ENCODE assay signal across 21 mouse cellular contexts in the genomic region with DNA sequence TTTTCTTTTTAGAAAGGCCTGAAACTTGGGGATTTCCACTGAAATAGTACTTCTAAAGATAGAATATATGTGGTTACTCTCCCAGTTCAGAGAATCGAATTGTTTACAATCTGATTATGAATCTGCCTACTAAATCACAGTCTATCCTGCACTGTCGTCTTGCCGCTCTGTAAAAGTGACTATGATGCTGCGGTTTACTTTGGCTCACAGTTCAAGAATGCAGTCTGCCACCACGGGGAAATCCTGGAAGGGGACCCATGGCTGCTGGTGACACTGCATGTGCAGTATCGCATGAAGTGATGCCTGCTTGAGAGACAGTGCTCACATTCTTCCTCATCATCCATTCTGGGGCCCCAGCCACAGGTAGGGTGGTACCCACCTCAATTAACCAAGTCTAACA.
"Had no signal": no experiment of that assay in that cellular context is flagged by ENCODE, and none has a peak within 500 bp of the region (broad histone marks: within the 10 kb centered on the region; RNA-seq: fewer than 3 reads in every experiment).

No protein-coding gene starts in this region.

- H3K4me2 ChIP-seq: limb, embryonic 13.5 days; liver, embryonic 15.5 days; lung, embryonic 15.5 days; midbrain, embryonic 13.5 days; neural tube, embryonic 12.5 days; stomach, embryonic 15.5 days had no signal

- H3K27ac ChIP-seq: limb, embryonic 13.5 days; liver, embryonic 15.5 days; lung, embryonic 15.5 days; midbrain, embryonic 13.5 days; neural tube, embryonic 12.5 days; stomach, embryonic 15.5 days had no signal

- H3K4me3 ChIP-seq: limb, embryonic 10.5 days; limb, embryonic 13.5 days; liver, embryonic 12.5 days; liver, embryonic 15.5 days; lung, embryonic 15.5 days; midbrain, embryonic 13.5 days; neural tube, embryonic 12.5 days; stomach, embryonic 15.5 days had no signal

- ATAC-seq: liver, embryonic 12.5 days; midbrain, embryonic 13.5 days; midbrain, embryonic 16.5 days had no signal

- H3K27me3 ChIP-seq: limb, embryonic 13.5 days; liver, embryonic 12.5 days; liver, embryonic 15.5 days; lung, embryonic 15.5 days; midbrain, embryonic 13.5 days; neural tube, embryonic 12.5 days; stomach, embryonic 15.5 days had no signal

- H3K9ac ChIP-seq: limb, embryonic 13.5 days; liver, embryonic 12.5 days; liver, embryonic 15.5 days; lung, embryonic 15.5 days; neural tube, embryonic 12.5 days; stomach, embryonic 15.5 days had no signal

- H3K9me3 ChIP-seq: limb, embryonic 10.5 days; limb, embryonic 13.5 days; liver, embryonic 12.5 days; liver, embryonic 15.5 days; lung, embryonic 15.5 days; midbrain, embryonic 13.5 days; neural tube, embryonic 12.5 days; stomach, embryonic 15.5 days had no signal

- DNase-seq: kidney, adult 18-20 months; kidney, adult 9 months; kidney, postnatal 14 days; liver; lung, adult 18-20 months; lung, postnatal 10 days; lung, postnatal 36 days; retina, postnatal 1 day; right cerebral cortex, postnatal 25 days; spleen, adult 18-20 months; thymus, adult 18-20 months; thymus, postnatal 36 days had no signal
